Mouse (Mus musculus): ENCODE results near the gene Vmn1r204.
"Not testable (repeated sequence)": the region's sequence is repeated elsewhere in the genome, so short reads cannot be mapped to it uniquely, and the experiment has no call there.

Gene Vmn1r204

GRCm38 (mm10) chr13:22552898-22553297 lies at the start of gene Vmn1r204:
Vmn1r204 (plus strand) TSS chr13:22553198.
- not testable (repeated sequence) for DNase-seq (ENCODE audit: low read depth)

GRCm38 (mm10) chr13:22505281-22505680 lies 47.7 kb upstream of the Vmn1r204 start, which contains the start of gene Vmn1r202:
Vmn1r202 (minus strand) TSS chr13:22505381.
- no peak for DNase-seq (ENCODE audit: low read depth)

- DNase-seq (ENCODE audit: low read depth), result no peak
Measured at GRCm38 (mm10) chr13:22517814-22518213, 35.2 kb upstream of the Vmn1r204 start, which contains the start of gene Vmn1r203. Vmn1r203 (plus strand) TSS chr13:22518114.

- DNase-seq (ENCODE audit: low read depth), result not testable (repeated sequence)
Measured at GRCm38 (mm10) chr13:22574911-22575310, 21.9 kb downstream of the Vmn1r204 start.

- not testable (repeated sequence) for DNase-seq (ENCODE audit: low read depth)
Measured at GRCm38 (mm10) chr13:22583336-22583735, 30.3 kb downstream of the Vmn1r204 start.

- DNase-seq (ENCODE audit: low read depth), result no peak
Measured at GRCm38 (mm10) chr13:22592900-22593299, 39.9 kb downstream of the Vmn1r204 start, which contains the start of gene Vmn1r205. Vmn1r205 (minus strand) TSS chr13:22593000.
